Mouse (Mus musculus): ENCODE measurements around the gene Ormdl2. TPM values are rescaled to one million over a fixed set of nuclear protein-coding genes. Genes with fewer than 3 reads are reported as not detected.

Gene Ormdl2
- 29.3 and 31.3 TPM in 2 replicates for polyA plus RNA-seq (2015; fragmentation: Nextera tagmentation; extraction: Ambion mirVana)

DNA sequence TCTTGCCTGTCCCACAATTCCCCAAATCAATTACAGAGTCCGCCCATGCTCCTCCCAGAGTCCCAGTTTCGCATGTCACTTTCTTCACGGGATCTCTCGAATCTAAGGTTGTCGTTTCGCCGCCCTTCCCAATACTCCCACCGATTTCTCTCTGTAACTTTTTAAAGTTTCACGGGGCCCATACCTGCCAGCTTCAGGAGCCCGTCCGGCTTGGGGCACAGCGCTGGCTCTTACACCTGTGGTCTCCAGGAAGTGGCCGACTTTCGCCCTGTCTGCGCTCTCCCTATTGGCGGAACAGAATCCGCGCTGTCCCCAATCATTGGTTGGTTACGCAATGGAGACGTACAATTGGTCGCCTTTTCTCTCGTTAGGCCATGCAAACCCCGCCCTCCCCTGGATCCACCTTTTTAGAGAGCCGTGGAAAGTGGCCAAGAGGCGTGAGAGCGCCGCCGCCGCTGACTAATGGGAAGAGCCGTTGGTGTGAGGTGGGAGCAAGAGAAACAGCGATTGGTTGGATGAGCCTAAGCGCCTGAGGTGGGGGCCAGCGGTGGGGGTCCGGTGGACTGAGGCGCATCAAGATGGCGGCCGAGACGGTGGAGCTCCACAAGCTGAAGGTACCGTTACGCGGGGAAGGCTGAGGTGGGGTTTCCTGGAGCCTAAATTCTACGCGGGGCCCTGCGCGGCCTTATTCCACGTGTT, at the start of gene Ormdl2:
Gene Ormdl2 (minus strand): TSS at position 288 of the 699 bp plus-strand sequence.
- no peaks in the 10 kb centered on the region for H3K9me3 ChIP-seq
- peak within 1 kb of the TSS; percentile 94 for H3K4me3 ChIP-seq (replicated peaks)
- no peaks in the 10 kb centered on the region for H3K27me3 ChIP-seq
- WGBS, result under 1% methylated on average over 46 of the region's 46 CpGs
- peak within 1 kb of the TSS; percentile 84 for H3K9ac ChIP-seq (replicated peaks)
- peaks cover 43% of the 10 kb centered on the region for H3K36me3 ChIP-seq
- ATAC-seq, result peak; percentile 100
- H3K4me2 ChIP-seq (replicated peaks), result peak within 1 kb of the TSS; percentile 81
- H3K4me1 ChIP-seq (replicated peaks), result peaks cover 24% of the 10 kb centered on the region
- H3K27ac ChIP-seq, result peak within 1 kb of the TSS; percentile 68; the same call in 1 of the 2 replicates

DNA sequence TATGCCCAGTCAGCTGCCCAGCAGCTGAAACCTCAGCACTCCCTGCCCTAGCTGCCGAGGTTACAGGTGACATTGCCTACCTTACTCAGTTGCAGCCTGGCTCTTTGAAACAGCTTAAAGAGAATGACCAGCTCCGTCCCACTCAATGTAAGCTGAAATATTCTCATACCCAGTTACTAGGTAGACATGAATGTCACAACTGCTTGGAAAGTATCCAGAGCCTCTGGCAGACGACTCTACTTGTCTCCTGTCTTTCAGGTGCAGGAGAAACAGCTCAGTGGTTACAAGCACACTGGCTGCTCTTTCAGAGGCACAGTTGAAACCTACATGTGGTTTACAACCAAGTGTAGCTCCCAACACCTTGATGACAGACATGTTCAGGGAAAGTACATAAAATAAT, 48.9 kb upstream of the Ormdl2 start:
- Histone ChIP-seq H3K36me3 (peaks cover 53% of the 10 kb centered on the region), H3K9me3 (no peaks in the 10 kb centered on the region), H3K4me2 (replicated peaks) (no peak overlapping the region), H3K27ac (no peak overlapping the region), H3K4me3 (replicated peaks) (no peak overlapping the region), H3K9ac (replicated peaks) (no peak overlapping the region), H3K27me3 (no peaks in the 10 kb centered on the region), H3K4me1 (replicated peaks) (no peaks in the 10 kb centered on the region)
- WGBS, result 94% methylated on average over 3 of the region's 3 CpGs
- no peak for ATAC-seq

DNA sequence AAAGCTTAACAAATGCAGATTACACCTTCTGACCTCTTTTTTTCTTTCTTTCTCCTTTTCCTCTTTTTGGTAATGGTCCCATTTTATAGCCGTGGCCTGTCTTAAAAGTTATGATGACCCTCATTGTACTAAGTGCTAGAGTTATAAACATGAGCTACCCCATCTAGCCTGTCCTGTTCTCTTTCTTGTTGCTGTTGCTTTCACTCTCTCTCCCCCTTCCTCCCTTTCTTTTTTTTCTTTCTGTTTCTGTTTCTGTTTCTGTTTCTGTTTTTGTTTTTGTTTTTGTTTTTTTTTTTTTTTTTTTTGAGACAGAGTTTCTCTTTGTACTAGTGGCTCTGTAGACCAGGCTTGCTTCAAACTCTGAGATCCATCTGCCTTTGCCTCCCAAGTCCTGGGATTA, 45.1 kb upstream of the Ormdl2 start:
- WGBS, result 87% methylated on average over 1 of the region's 1 CpGs
- ATAC-seq, result no peak
- Histone ChIP-seq H3K27me3 (no peaks in the 10 kb centered on the region), H3K4me1 (replicated peaks) (no peaks in the 10 kb centered on the region), H3K36me3 (peaks cover 36% of the 10 kb centered on the region), H3K9ac (replicated peaks) (no peak overlapping the region), H3K4me3 (replicated peaks) (no peak overlapping the region), H3K9me3 (no peaks in the 10 kb centered on the region), H3K27ac (no peak overlapping the region), H3K4me2 (replicated peaks) (no peak overlapping the region)

DNA sequence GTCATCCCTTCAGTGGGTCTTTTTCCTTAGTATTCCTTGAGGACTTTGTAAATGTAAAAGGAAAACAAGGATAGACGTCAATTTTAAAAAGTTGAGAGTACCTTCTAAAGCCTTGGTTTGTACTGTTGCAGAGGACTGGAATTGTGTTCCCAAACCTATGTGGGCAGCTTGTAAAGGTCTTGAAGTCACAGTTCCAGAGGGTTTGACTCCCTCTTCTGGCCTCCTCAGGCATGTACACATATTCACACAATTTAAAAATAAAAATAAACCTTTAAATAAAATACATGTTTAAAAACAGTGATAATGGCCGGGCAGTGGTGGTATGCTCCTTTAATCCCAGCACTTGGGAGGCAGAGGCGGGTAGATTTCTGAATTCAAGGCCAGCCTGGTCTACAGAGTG, 44.6 kb upstream of the Ormdl2 start:
- WGBS, result 88% methylated on average over 3 of the region's 3 CpGs

DNA sequence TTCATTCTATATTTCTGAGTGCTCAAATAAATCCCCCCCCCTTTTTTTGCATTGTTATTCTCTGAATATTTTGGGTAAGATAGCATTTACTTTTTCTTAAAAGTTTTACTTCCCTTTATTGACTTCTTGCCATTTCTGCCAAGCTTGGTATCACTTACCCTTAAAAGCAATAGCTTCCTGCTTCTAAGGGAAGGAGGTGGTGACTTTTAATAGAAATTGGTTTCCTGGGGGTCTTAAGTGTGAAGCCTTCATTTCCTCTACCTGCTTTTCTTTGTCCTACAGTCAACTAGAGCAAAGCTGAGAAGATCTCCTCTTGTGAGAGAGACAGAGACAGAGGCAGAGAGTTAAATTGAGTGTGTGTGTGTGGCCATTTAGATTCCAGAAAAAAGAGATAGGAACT, 39.7 kb upstream of the Ormdl2 start:
- no peaks in the 10 kb centered on the region for H3K27me3 ChIP-seq
- H3K36me3 ChIP-seq, result peaks cover 42% of the 10 kb centered on the region
- no peak overlapping the region for H3K27ac ChIP-seq
- H3K9ac ChIP-seq (replicated peaks), result no peak overlapping the region
- no peaks in the 10 kb centered on the region for H3K9me3 ChIP-seq
- H3K4me1 ChIP-seq (replicated peaks), result no peaks in the 10 kb centered on the region
- ATAC-seq, result no peak
- no peak overlapping the region for H3K4me2 ChIP-seq (replicated peaks)
- H3K4me3 ChIP-seq (replicated peaks), result no peak overlapping the region

More for the DNA sequence above, 44.6 kb upstream of the Ormdl2 start:
- Histone ChIP-seq H3K36me3 (peaks cover 34% of the 10 kb centered on the region), H3K9ac (replicated peaks) (no peak overlapping the region), H3K4me1 (replicated peaks) (no peaks in the 10 kb centered on the region), H3K27ac (no peak overlapping the region), H3K4me2 (replicated peaks) (no peak overlapping the region), H3K9me3 (no peaks in the 10 kb centered on the region), H3K27me3 (no peaks in the 10 kb centered on the region), H3K4me3 (replicated peaks) (no peak overlapping the region)
- ATAC-seq, result no peak

DNA sequence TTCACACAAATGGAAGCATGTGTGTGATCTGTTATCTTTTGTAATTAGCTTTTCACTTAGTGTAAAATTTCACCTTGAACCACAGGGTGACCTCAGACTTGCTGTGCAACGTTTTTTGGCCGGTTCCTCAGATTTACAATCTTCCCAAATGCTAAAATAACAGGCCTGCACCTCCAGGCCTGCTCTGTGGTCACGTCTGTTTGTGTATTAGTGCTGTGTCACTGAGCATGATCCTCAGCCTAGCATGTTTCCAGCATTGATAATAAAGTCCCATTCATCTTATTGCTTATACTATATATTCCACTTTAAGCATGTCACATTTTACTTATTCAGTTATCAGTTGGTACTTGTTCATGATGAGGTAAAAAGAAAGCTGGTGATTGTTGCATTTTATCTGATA, 28.9 kb upstream of the Ormdl2 start:
- Histone ChIP-seq H3K4me3 (replicated peaks) (no peak overlapping the region), H3K4me2 (replicated peaks) (no peak overlapping the region), H3K36me3 (peaks cover 45% of the 10 kb centered on the region), H3K9me3 (no peaks in the 10 kb centered on the region), H3K27ac (no peak overlapping the region), H3K9ac (replicated peaks) (no peak overlapping the region), H3K4me1 (replicated peaks) (0 out of 2 replicates have a peak, but pooled peaks cover 4% of the 10 kb centered on the region), H3K27me3 (no peaks in the 10 kb centered on the region)
- 80% methylated on average over 3 of the region's 3 CpGs for whole genome bisulfite sequencing
- no peak for ATAC-seq

DNA sequence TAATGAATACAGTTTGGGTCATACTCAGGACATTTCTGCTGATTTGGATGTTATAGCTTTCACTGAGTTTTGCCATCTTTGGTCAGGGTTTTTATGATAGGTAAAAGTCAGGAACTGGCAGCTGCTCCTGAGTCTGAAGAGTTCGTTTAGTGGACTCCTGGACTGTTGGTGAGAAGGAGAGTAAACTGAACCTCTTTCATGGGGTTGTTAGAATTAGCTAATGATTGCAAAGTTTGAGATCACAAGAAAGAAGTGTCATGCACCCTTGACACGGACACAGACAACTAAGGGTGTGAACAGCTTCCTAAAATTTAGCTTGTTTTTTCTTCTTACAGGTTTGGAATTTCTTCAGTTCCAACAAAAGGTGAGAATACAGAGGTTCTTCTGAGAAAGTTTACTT, 27.0 kb upstream of the Ormdl2 start:
- 79% methylated on average over 2 of the region's 2 CpGs for WGBS
- no peak for ATAC-seq

DNA sequence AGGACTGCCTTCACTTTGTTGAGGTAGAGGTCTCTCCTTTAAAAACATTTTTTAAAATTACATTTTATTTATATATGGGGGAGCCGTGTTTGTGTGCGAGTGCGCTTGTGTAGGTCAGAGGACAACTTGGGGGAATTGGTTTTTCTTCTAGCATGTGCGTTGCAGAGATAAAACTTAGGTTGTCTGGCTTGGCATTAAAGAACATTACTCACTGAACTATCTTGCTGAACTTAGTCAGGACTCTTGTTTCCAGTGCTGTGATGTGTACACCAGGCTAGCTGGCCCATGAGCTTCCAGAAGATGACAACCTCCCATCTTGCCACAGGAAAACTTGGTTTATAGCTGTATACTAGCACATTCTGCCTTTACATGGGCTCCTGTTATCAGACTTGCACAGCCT, 25.2 kb upstream of the Ormdl2 start:
- ATAC-seq, result no peak
- peaks cover 47% of the 10 kb centered on the region for H3K36me3 ChIP-seq
- 98% methylated on average over 4 of the region's 4 CpGs for WGBS

More for the DNA sequence above, 27.0 kb upstream of the Ormdl2 start:
- Histone ChIP-seq H3K4me1 (replicated peaks) (0 out of 2 replicates have a peak, but pooled peaks cover 4% of the 10 kb centered on the region), H3K9me3 (no peaks in the 10 kb centered on the region), H3K27ac (no peak overlapping the region), H3K27me3 (no peaks in the 10 kb centered on the region), H3K9ac (replicated peaks) (no peak overlapping the region), H3K4me3 (replicated peaks) (no peak overlapping the region), H3K4me2 (replicated peaks) (no peak overlapping the region), H3K36me3 (peaks cover 40% of the 10 kb centered on the region)

DNA sequence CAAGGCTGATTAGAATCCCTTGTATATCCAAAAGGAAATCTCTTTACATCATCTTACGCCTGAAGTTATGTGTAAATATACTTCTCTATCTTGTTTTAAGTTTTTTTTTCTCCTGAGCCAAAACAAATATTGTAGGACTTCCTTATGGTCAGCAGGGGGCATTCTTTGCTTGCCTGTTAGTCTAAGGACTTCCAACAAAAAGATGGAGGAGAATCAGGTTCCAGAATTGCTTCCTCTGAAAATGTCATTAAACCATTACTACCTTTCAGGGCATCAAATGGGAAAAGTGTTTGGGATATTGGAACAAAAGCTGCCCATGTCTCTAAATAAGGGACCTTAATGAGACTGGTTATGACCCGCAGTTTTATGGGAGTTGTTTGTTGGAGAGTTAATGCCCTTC, 24.1 kb upstream of the Ormdl2 start:
- Histone ChIP-seq H3K27me3 (no peaks in the 10 kb centered on the region), H3K4me1 (replicated peaks) (0 out of 2 replicates have a peak, but pooled peaks cover 4% of the 10 kb centered on the region), H3K4me2 (replicated peaks) (no peak overlapping the region), H3K9ac (replicated peaks) (no peak overlapping the region), H3K27ac (no peak overlapping the region), H3K4me3 (replicated peaks) (no peak overlapping the region), H3K9me3 (no peaks in the 10 kb centered on the region), H3K36me3 (peaks cover 54% of the 10 kb centered on the region)
- 67% methylated on average over 2 of the region's 2 CpGs for WGBS
- ATAC-seq, result no peak

More for the DNA sequence above, 25.2 kb upstream of the Ormdl2 start:
- H3K27me3 ChIP-seq, result no peaks in the 10 kb centered on the region
- no peak overlapping the region for H3K9ac ChIP-seq (replicated peaks)
- 0 out of 2 replicates have a peak, but pooled peaks cover 4% of the 10 kb centered on the region for H3K4me1 ChIP-seq (replicated peaks)
- no peak overlapping the region for H3K4me2 ChIP-seq (replicated peaks)
- no peak overlapping the region for H3K4me3 ChIP-seq (replicated peaks)
- H3K27ac ChIP-seq, result no peak overlapping the region
- H3K9me3 ChIP-seq, result no peaks in the 10 kb centered on the region

DNA sequence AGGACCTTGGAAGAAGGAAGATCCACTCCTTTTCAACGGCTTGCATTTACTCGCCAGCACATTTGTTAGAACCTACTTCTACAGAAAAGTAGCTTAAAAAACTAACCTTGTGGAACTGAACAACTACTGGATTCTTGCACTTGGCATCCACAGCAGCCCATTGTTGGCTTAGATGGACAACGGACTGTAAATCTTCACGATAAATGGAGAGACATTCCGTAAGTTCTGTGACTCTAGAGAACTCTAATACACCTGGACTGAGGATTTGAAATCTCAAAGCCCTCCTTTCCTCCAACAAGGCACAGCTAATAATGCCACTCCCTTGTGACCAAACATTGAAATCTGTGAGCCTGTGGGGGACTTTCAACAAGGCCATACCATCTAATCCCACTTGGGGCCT, 21.8 kb upstream of the Ormdl2 start:
- Histone ChIP-seq H3K4me3 (replicated peaks) (no peak overlapping the region), H3K4me1 (replicated peaks) (0 out of 2 replicates have a peak, but pooled peaks cover 4% of the 10 kb centered on the region), H3K4me2 (replicated peaks) (no peak overlapping the region), H3K9me3 (no peaks in the 10 kb centered on the region), H3K9ac (replicated peaks) (no peak overlapping the region), H3K36me3 (peaks cover 50% of the 10 kb centered on the region), H3K27me3 (no peaks in the 10 kb centered on the region), H3K27ac (no peak overlapping the region)
- 97% methylated on average over 5 of the region's 5 CpGs for WGBS
- ATAC-seq, result no peak

DNA sequence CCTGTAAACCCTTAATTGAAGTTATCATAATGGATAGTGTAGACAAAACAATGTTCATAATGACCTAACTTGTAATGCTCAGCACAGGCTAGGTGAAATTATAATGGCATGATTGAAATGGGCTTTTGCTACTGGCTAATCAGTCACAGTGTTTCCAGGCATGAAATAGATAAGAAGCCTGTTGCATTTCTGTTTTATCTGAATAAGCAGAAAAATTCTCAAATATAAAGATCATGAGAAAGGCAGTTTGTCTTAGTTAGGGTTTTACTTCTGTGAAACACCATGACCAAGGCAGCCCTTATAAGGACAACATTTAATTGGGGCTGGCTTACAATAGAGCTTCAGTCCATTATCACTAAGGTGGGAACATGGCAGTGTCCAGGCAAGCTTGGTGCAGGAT, 19.2 kb upstream of the Ormdl2 start:
- Histone ChIP-seq H3K27ac (no peak overlapping the region), H3K27me3 (no peaks in the 10 kb centered on the region)

DNA sequence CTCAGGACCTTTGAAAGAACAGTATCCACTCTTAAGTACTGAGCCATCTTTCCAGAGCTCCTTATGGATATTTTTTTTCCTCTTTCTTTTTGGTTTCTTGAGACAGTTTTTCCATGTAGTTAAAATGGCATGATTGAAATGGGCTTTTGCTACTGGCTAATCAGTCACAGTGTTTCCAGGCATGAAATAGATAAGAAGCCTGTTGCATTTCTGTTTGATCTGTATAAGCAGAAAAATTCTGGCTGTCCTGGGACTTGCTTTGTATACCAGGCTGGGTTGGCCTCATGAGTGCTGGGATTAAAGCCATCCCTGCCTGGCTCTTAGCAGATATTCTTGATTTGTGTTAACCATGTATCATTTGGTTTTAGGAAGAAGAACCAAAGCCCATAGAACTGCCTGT, 18.0 kb upstream of the Ormdl2 start:
- ATAC-seq, result no peak
- Histone ChIP-seq H3K4me1 (replicated peaks) (no peaks in the 10 kb centered on the region), H3K9ac (replicated peaks) (no peak overlapping the region), H3K27me3 (no peaks in the 10 kb centered on the region), H3K36me3 (peaks cover 71% of the 10 kb centered on the region), H3K4me3 (replicated peaks) (no peak overlapping the region), H3K9me3 (no peaks in the 10 kb centered on the region), H3K4me2 (replicated peaks) (no peak overlapping the region), H3K27ac (no peak overlapping the region)

More for the DNA sequence above, 19.2 kb upstream of the Ormdl2 start:
- H3K36me3 ChIP-seq, result peaks cover 62% of the 10 kb centered on the region
- no peak overlapping the region for H3K4me3 ChIP-seq (replicated peaks)
- no peak overlapping the region for H3K4me2 ChIP-seq (replicated peaks)
- ATAC-seq, result no peak
- 0 out of 2 replicates have a peak, but pooled peaks cover under 1% of the 10 kb centered on the region for H3K4me1 ChIP-seq (replicated peaks)
- H3K9me3 ChIP-seq, result no peaks in the 10 kb centered on the region
- no peak overlapping the region for H3K9ac ChIP-seq (replicated peaks)

DNA sequence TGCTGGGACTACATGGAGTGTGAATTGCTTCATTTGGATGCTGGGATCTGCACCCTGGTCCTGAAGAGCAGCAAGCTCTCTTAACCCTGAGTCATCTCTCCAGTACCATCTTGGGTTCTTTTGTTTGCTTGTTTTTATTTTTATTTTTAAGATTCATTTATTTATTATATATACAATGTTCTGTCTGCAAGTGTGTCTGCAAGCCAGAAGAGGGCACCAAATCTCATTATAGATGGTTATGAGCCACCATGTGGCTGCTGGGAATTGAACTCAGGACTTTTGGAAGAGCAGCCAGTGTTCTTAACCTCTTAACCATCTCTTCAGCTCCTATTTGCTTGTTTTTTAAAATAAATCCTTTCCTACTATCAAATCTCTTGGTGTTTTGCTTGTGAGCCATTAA, 16.0 kb upstream of the Ormdl2 start:
- no peak for ATAC-seq
- H3K36me3 ChIP-seq, result peaks cover 74% of the 10 kb centered on the region
- no peaks in the 10 kb centered on the region for H3K9me3 ChIP-seq
- no peak overlapping the region for H3K4me2 ChIP-seq (replicated peaks)
- H3K27ac ChIP-seq, result no peak overlapping the region
- no peak overlapping the region for H3K4me3 ChIP-seq (replicated peaks)
- H3K4me1 ChIP-seq (replicated peaks), result no peaks in the 10 kb centered on the region
- no peaks in the 10 kb centered on the region for H3K27me3 ChIP-seq
- no peak overlapping the region for H3K9ac ChIP-seq (replicated peaks)

Measured in midbrain, embryonic 13.5 days (tissue).